31 mouse cellular contexts compared by ENCODE assay signal in genomic region chr2:35253751-35254150, GRCm38 (mm10). TPM values are rescaled to one million over a fixed set of nuclear protein-coding genes. Genes with fewer than 3 reads are reported as not detected.
DNase-seq lines count a peak whose midpoint lies in the region; ATAC-seq and TF ChIP-seq lines count a peak whose summit lies in the region.
"Had no signal": no experiment of that assay in that cellular context is flagged by ENCODE, and none has a peak within 500 bp of the region (broad histone marks: within the 10 kb centered on the region; RNA-seq: fewer than 3 reads in every experiment).

No protein-coding gene starts in this region.

- dilution Hi-C loops in CH12.LX (cut with MboI; ENCODE audit: extremely low pct_ligation_motif_present, extremely low pct_unique_long_range_greater_than_20kb, low sequenced_read_pairs) = no loop called here

- peak in 1 of 2 experiments; percentile 31 for DNase-seq in spleen, adult 2 months (ENCODE audit: low read depth in 1 of 2, low spot score in 2 of 2)
- DNase-seq in spleen, postnatal 10 days (ENCODE audit: low spot score in 2 of 2) = no peak
- DNase-seq in CH12.LX (ENCODE audit: extremely low read depth) = no peak
- no peak for DNase-seq in testis, postnatal 14 days (ENCODE audit: low spot score)
- no peak for DNase-seq in midbrain, embryonic 14.5 days
- DNase-seq in lung, postnatal 0 days (ENCODE audit: low spot score) = no peak
- DNase-seq: adrenal gland, adult 8-10 months; adrenal gland, postnatal 25 days; cerebellum, adult 11-12 months; cerebellum, adult 8-10 months; cerebellum, postnatal 10 days; cerebellum, postnatal 36 days; embryo, embryonic 11 days; gastrocnemius, postnatal 10 days; gastrocnemius, postnatal 36 days; heart, adult 11 months; heart, postnatal 10 days; heart, postnatal 36 days had no signal

- H3K9ac ChIP-seq in CH12.LX (ENCODE audit: insufficient read depth, low read depth) = peak overlapping the region; percentile 2; the same call in 1 of the 2 replicates
- no peak overlapping the region for H3K9ac ChIP-seq in midbrain, embryonic 14.5 days (replicated peaks; ENCODE audit: low read length)
- H3K9ac ChIP-seq in lung, postnatal 0 days (replicated peaks; ENCODE audit: low read depth) = no peak overlapping the region
- H3K9ac ChIP-seq: embryonic facial prominence, embryonic 13.5 days; forebrain, embryonic 13.5 days; heart, embryonic 12.5 days; heart, embryonic 15.5 days; hindbrain, embryonic 13.5 days had no signal

- 25% methylated on average over 4 of the region's 4 CpGs for whole genome bisulfite sequencing in spleen, adult 2 months
- WGBS in midbrain, embryonic 14.5 days = 90% methylated on average over 4 of the region's 4 CpGs
- WGBS in lung, postnatal 0 days = 89% methylated on average over 4 of the region's 4 CpGs

- no peak for TF ChIP-seq RAD21 in CH12.LX (IDR thresholded peaks at IDR 0.05; ENCODE audit: low read depth, low read length)

- no peaks in the 10 kb centered on the region for H3K36me3 ChIP-seq in spleen, adult 2 months (ENCODE audit: control insufficient read depth, insufficient read depth, low read length)
- no peaks in the 10 kb centered on the region for H3K36me3 ChIP-seq in CH12.LX (replicated peaks in 1 of 2; ENCODE audit: control insufficient read depth in 1 of 2, insufficient read depth in 1 of 2, low read length in 1 of 2)
- no peaks in the 10 kb centered on the region for H3K36me3 ChIP-seq in midbrain, embryonic 14.5 days (ENCODE audit: control insufficient read depth, insufficient read depth, low read length)
- H3K36me3 ChIP-seq in lung, postnatal 0 days (ENCODE audit: insufficient read depth, low read length) = no peaks in the 10 kb centered on the region
- H3K36me3 ChIP-seq: embryonic facial prominence, embryonic 10.5 days; embryonic facial prominence, embryonic 13.5 days; heart, embryonic 12.5 days; heart, embryonic 15.5 days; hindbrain, embryonic 10.5 days; hindbrain, embryonic 13.5 days had no signal

- TF ChIP-seq POLR2A in spleen, adult 2 months (IDR thresholded peaks at IDR 0.05; ENCODE audit: low read depth, low read length) = no peak
- TF ChIP-seq POLR2A in CH12.LX (IDR thresholded peaks at IDR 0.05; ENCODE audit: low read depth, low read length) = no peak

- H3K27ac ChIP-seq in spleen, adult 2 months (ENCODE audit: insufficient read depth, low read length) = peak overlapping the region; percentile 33
- peak overlapping the region; percentile 30; the same call in 1 of the 2 replicates for H3K27ac ChIP-seq in CH12.LX (ENCODE audit: insufficient read depth, low read depth)
- H3K27ac ChIP-seq in midbrain, embryonic 14.5 days (replicated peaks; ENCODE audit: low read depth, low read length) = no peak overlapping the region
- H3K27ac ChIP-seq in lung, postnatal 0 days (ENCODE audit: low read length) = no peak overlapping the region
- H3K27ac ChIP-seq: embryonic facial prominence, embryonic 10.5 days; embryonic facial prominence, embryonic 13.5 days; forebrain, embryonic 13.5 days; heart, embryonic 15.5 days; hindbrain, embryonic 10.5 days; hindbrain, embryonic 13.5 days had no signal

- TF ChIP-seq CTCF in spleen, adult 2 months (IDR thresholded peaks at IDR 0.05; ENCODE audit: extremely low read depth, insufficient read depth, insufficient read length, insufficient replicate concordance) = no peak
- TF ChIP-seq CTCF in CH12.LX (conservative IDR thresholded peaks at IDR 0.05 in 1 of 2, IDR thresholded peaks at IDR 0.05 in 1 of 2; ENCODE audit: low read depth in 2 of 2, low read length in 2 of 2) = no peak
- TF ChIP-seq CTCF in lung, postnatal 0 days (IDR thresholded peaks at IDR 0.05) = no peak

- 0 out of 2 replicates have a peak, but pooled peaks have one; percentile 42 for ATAC-seq in monocyte, adult 5-6 weeks (replicated peaks; ENCODE audit: insufficient number of reproducible peaks, low FRiP score, low TSS enrichment, poor library complexity, severe bottlenecking)
- no peak for ATAC-seq in midbrain, embryonic 14.5 days (ENCODE audit: low FRiP score, low TSS enrichment)
- ATAC-seq in lung, postnatal 0 days = no peak
- ATAC-seq: activated CD4-positive, CD25-positive, alpha-beta regulatory T cell, adult 4 months; CD4-positive, CD25-positive, alpha-beta regulatory T cell, adult 4 months; forebrain, embryonic 13.5 days; forebrain, embryonic 16.5 days; hindbrain, embryonic 16.5 days had no signal

- TF ChIP-seq EP300 in CH12.LX (IDR thresholded peaks at IDR 0.05; ENCODE audit: low read length) = peak; percentile 87
- TF ChIP-seq EP300 in lung, postnatal 0 days (IDR thresholded peaks at IDR 0.05) = no peak

- no peak overlapping the region for H3K4me3 ChIP-seq in spleen, adult 2 months (ENCODE audit: extremely low read depth, insufficient read depth, insufficient read length)
- H3K4me3 ChIP-seq in CH12.LX (replicated peaks in 1 of 3; ENCODE audit: low read depth in 2 of 3, low read length in 2 of 3, poor library complexity in 1 of 3) = no peak overlapping the region
- no peak overlapping the region for H3K4me3 ChIP-seq in midbrain, embryonic 14.5 days (replicated peaks; ENCODE audit: low read depth, low read length)
- no peak overlapping the region for H3K4me3 ChIP-seq in lung, postnatal 0 days (ENCODE audit: low read depth, low read length)
- H3K4me3 ChIP-seq: embryonic facial prominence, embryonic 10.5 days; embryonic facial prominence, embryonic 13.5 days; erythroblast, embryonic 14.5 days; forebrain, embryonic 13.5 days; heart, embryonic 12.5 days; heart, embryonic 15.5 days; hindbrain, embryonic 10.5 days; hindbrain, embryonic 13.5 days had no signal

- no peaks in the 10 kb centered on the region for H3K79me2 ChIP-seq in CH12.LX (replicated peaks; ENCODE audit: control insufficient read depth, extremely low read depth, insufficient read depth, poor library complexity, severe bottlenecking)

- in situ Hi-C loops in CH12.LX (cut with MboI; ENCODE audit: low pct_ligation_motif_present, low pct_unique_long_range_greater_than_20kb, low sequenced_read_pairs) = no loop called here

- peak overlapping the region; percentile 18; the same call in 1 of the 2 replicates for H3K4me2 ChIP-seq in CH12.LX (ENCODE audit: insufficient read depth, low read depth, poor library complexity, severe bottlenecking)
- no peak overlapping the region for H3K4me2 ChIP-seq in midbrain, embryonic 14.5 days (ENCODE audit: low read length)
- no peak overlapping the region for H3K4me2 ChIP-seq in lung, postnatal 0 days (replicated peaks; ENCODE audit: low read depth, low read length)
- H3K4me2 ChIP-seq: embryonic facial prominence, embryonic 13.5 days; forebrain, embryonic 13.5 days; heart, embryonic 12.5 days; heart, embryonic 15.5 days; hindbrain, embryonic 13.5 days had no signal

- peaks cover 13% of the 10 kb centered on the region; the same call in 1 of the 2 replicates for H3K4me1 ChIP-seq in spleen, adult 2 months (ENCODE audit: control insufficient read depth, insufficient read depth, insufficient read length)
- H3K4me1 ChIP-seq in CH12.LX (ENCODE audit: control insufficient read depth in 1 of 2, insufficient read depth in 2 of 2) = peaks cover 25 to 58% of the 10 kb centered on the region in 2 experiments
- 0 out of 2 replicates have a peak, but pooled peaks cover 4% of the 10 kb centered on the region for H3K4me1 ChIP-seq in midbrain, embryonic 14.5 days (ENCODE audit: control insufficient read depth, insufficient read depth, low read length)
- H3K4me1 ChIP-seq in lung, postnatal 0 days (ENCODE audit: insufficient read depth, low read depth, low read length) = peaks cover 5% of the 10 kb centered on the region; the same call in 1 of the 2 replicates

- no peaks in the 10 kb centered on the region for H3K27me3 ChIP-seq in spleen, adult 2 months (ENCODE audit: control insufficient read depth, insufficient read depth, low read length)
- peaks cover 8% of the 10 kb centered on the region for H3K27me3 ChIP-seq in CH12.LX (replicated peaks)
- peaks cover 14% of the 10 kb centered on the region; the same call in 1 of the 2 replicates for H3K27me3 ChIP-seq in midbrain, embryonic 14.5 days (ENCODE audit: control insufficient read depth, insufficient read depth, low read length)
- no peaks in the 10 kb centered on the region for H3K27me3 ChIP-seq in lung, postnatal 0 days (replicated peaks; ENCODE audit: insufficient read depth, low read length)
- H3K27me3 ChIP-seq: embryonic facial prominence, embryonic 13.5 days; heart, embryonic 15.5 days had no signal

- H3K9me3 ChIP-seq in CH12.LX (replicated peaks; ENCODE audit: low read length) = peaks cover 3% of the 10 kb centered on the region
- H3K9me3 ChIP-seq in midbrain, embryonic 14.5 days (ENCODE audit: control insufficient read depth, low read length) = no peaks in the 10 kb centered on the region
- H3K9me3 ChIP-seq in lung, postnatal 0 days (ENCODE audit: low read length) = no peaks in the 10 kb centered on the region
- H3K9me3 ChIP-seq: embryonic facial prominence, embryonic 10.5 days; embryonic facial prominence, embryonic 13.5 days; forebrain, embryonic 13.5 days; heart, embryonic 12.5 days; heart, embryonic 15.5 days; hindbrain, embryonic 10.5 days; hindbrain, embryonic 13.5 days had no signal

TF ChIP-seq in CH12.LX, 34 proteins besides CTCF, POLR2A, EP300 and RAD21 (continues in another document):
- no peak for TF ChIP-seq JUN (IDR thresholded peaks at IDR 0.05; ENCODE audit: insufficient read depth, low read depth, low read length)
- TF ChIP-seq CHD1 (IDR thresholded peaks at IDR 0.05; ENCODE audit: low read depth, low read length) = peak; percentile 53; the same call in 1 of the 2 replicates
- no peak for TF ChIP-seq NELFE (IDR thresholded peaks at IDR 0.05; ENCODE audit: low read depth, low read length)
- no peak for TF ChIP-seq TBP (conservative IDR thresholded peaks at IDR 0.05; ENCODE audit: low read depth, low read length)
- TF ChIP-seq JUND (conservative IDR thresholded peaks at IDR 0.05; ENCODE audit: low read depth, low read length) = 0 out of 2 replicates have a peak, but pooled peaks have one; percentile 32
- peak; percentile 25; the same call in 1 of the 2 replicates for TF ChIP-seq BHLHE40 (IDR thresholded peaks at IDR 0.05; ENCODE audit: low read depth, low read length)

RNA-seq across cellular contexts. Expression of gene Gsn, which starts 2.4 kb away (rescaled TPM):
- 183 and 203 TPM in 2 replicates for polyA plus RNA-seq in spleen, adult 2 months (2012; rRNA removed)
- total RNA-seq in CH12.LX (2012; rRNA removed) = 41.0 and 54.2 TPM in 2 replicates
- total RNA-seq in CH12.LX (2014; rRNA removed) = 37.5 and 42.9 TPM in 2 replicates
- 22.6 and 24.2 TPM in 2 replicates for polyA plus RNA-seq in CH12.LX (2012; ENCODE audit: insufficient read length, low read depth)
- 36.7 to 46.1 TPM (median 45.9 TPM) in 3 replicates for total RNA-seq in monocyte, adult 5-6 weeks (2017)
- 8.8 and 18.9 TPM in 2 replicates for polyA plus RNA-seq in midbrain, embryonic 14.5 days (2014; fragmentation: Nextera tagmentation; extraction: Ambion mirVana)
- polyA plus RNA-seq in lung, postnatal 0 days (2015; fragmentation: Nextera tagmentation; extraction: Ambion mirVana) = 956 and 1,007 TPM in 2 replicates

RNA-seq across cellular contexts. Expression of gene Rab14, which starts 52.8 kb away (rescaled TPM):
- 106 and 244 TPM in 2 replicates for polyA plus RNA-seq in spleen, adult 2 months (2012; rRNA removed)
- total RNA-seq in CH12.LX (2012; rRNA removed) (26.8 and 31.6 TPM in 2 replicates), CH12.LX (2014; rRNA removed) (66.2 and 69.2 TPM in 2 replicates)
- 83.1 and 94.4 TPM in 2 replicates for polyA plus RNA-seq in CH12.LX (2012; ENCODE audit: insufficient read length, low read depth)
- 195 to 215 TPM (median 203 TPM) in 3 replicates for total RNA-seq in monocyte, adult 5-6 weeks (2017)
- polyA plus RNA-seq in midbrain, embryonic 14.5 days (2014; fragmentation: Nextera tagmentation; extraction: Ambion mirVana) = 401 and 415 TPM in 2 replicates
- polyA plus RNA-seq in lung, postnatal 0 days (2015; fragmentation: Nextera tagmentation; extraction: Ambion mirVana) = 434 and 473 TPM in 2 replicates

Comparison
In these comparisons a context has a peak if more than half of its experiments do, and no peak if none do; other contexts are left out.
1. H3K27ac ChIP-seq: peak in spleen, adult 2 months (single experiment) and CH12.LX (single experiment); none in midbrain, embryonic 14.5 days (single experiment) and lung, postnatal 0 days (single experiment).